Mouse (Mus musculus) CD8-positive naive resting alpha-beta T cell, adult 2 months (primary cell): ENCODE measurements around the gene Tdrd7.

Source experiments
- DNase-seq, 2 experiments: peaks; one replicate each; pipeline ENCODE4 v3.0.0; 2022; ENCODE audit warnings: low read depth in 2 of 2, low spot score in 2 of 2

Gene Tdrd7

DNA sequence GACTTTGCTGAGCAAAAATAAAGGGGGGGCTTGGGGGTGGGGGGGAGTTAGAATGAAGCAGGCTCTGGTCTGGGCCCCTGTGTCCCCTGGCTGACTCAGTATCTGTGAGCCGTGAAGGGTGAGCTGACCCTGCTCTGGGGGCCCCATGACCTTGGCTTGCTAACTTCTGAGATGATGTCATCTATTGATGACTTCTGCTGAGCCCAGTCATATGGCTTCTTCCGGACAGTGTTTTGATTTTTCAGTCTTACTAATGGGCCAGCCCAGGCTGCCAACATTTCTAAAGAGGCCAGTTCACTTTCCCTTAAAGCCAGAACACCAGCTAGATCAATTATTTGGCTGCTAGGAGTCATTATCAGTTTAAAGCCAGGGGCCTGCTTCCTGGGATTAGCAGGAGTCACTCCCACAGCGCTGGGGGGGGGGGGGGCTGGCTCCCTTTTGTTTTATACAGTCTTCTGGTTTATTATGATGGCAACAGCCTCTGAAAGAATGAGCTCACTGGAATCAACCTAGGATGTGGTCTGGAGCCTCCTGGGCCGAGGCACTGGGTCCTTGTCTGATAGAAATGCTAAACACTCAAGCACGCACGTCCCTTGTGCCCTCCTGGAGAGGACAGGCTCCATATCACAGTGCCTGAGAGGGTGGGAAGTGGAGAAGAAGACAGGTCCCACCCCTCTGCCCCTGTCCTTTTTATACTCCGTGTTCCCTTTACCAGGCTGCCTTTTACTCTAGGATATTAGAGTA, 76.8 kb downstream of the Tdrd7 start:
- no peak for DNase-seq

DNA sequence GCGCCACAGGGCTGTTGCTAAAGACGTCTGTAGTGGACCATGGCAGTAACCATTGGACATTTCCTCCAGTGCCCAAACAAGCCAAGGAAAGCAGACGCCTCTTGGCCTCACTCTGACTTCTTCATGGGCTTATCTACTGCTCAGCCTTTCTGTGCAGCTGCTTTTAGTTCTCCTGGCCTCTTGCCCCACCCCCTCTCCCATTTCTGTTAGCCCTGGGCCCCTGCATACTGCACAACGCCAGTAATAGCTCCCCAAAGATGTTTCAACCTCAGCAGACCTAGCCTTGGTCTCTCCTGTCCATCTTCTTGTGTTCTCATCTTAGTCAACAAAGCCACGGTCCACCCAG, 77.3 kb downstream of the Tdrd7 start:
- no peak for DNase-seq

DNA sequence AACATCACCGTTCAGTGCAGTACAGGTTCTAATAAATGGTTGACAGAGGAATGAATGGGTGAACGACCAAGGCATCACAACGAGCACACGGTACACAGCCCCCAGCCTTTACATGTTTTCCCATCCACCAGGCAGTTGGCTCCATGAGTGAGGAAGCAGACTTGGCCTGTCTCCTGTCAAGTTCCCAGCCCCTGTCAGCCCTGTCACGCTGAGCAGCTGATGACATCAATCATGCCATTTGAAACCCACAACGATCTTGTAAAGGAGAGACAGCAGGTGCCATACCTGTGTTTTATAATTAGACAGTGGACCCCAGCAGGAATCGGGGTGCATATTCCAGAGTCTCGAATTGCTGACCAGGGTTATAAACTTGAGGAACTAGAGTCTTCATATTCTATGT, 78.2 kb downstream of the Tdrd7 start:
- no peak for DNase-seq

DNA sequence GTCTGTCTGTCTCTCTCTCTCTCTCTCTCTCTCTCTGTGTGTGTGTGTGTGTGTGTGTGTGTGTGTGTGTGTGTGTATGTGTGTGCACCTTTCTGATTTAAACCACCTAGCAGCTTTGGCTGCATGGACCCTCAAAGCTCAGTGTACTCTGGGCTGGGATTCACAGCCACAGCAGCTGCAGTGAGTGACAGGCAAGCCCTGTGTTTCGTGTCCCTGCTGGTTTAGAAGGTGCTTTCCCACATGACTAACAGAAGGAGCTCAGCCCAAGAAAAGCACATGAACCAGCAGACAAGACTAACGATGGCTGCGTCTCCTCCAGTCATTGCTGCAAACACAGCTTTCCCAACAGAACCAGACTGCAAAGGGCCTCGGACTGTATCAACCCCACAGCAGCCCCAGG, 82.8 kb downstream of the Tdrd7 start:
- no peak for DNase-seq

DNA sequence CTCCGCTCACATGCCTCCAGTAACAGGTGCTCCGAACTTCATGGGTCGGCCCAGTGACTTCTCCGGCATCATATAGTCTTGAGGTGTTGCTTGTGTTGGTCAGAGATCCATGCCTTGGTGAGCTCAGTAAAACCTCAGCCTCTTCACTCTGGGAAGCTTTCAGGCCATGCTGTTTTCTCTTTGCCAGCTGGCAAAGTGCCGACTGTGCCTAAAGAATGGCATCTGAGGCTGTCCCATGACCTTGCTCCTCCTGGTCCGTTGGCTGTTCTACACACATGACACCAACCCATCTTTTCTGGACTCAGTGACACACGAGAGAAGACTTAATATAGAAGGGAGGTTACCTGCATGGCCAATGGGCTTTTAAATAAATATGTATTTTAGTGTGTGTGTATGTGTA, 83.3 kb downstream of the Tdrd7 start:
- no peak for DNase-seq

DNA sequence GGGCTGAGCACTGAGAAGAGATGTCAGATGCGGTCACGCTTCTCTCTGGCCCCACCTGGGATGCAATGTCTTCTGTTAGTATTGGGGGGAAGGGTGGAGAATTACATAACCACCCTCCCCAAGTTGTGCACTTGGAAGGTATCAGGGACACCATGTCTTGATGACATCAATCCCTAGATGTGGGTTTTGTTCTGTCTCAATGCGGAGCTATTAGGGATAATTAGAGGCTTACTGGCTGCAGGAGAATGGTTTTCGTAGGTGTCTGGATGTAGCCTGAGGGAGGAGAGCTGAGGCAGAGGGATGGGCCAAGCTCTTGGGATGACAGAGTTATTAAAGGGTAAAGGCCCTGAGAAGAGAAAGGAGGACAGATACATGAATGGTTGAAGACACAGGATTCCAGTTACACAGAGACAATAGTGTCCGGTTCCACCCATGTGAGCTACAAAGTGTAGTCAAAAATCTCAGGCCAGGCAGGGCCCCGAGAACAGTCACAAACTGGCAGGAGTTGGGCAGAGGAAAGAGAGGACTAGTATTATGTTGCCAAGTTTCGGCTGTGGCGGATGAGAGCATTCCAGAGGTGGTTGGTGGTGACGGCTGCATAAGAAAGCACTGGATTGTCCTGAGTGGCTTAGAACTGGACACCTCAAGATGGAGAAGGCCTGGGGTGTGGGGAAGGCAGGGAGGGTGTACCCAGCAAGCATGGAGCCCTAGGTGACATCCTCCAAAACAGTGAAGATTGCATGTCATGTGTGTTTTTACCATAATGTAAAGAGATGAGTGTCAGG, 88.4 kb downstream of the Tdrd7 start:
- DNase-seq: no peak

DNA sequence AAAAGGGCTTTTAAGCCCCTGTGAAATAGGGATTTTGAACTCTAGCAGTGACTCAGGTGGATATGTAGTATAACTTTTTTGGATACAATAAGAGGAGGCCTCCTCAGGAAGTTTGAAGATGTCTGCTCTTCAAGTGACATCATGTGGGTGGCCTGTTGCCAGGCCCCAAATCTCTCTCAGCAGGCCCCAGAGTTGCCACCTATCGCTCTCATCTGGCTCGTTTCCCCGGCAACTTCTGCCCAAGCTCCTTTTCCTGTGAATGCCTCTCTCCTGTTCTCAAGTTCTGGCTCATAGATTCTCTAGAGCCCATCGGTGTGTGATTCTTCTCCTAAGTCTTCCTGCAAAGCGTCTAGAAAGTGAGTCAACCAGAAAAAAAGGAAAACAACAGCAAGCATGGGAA, 91.0 kb downstream of the Tdrd7 start:
- DNase-seq: no peak

DNA sequence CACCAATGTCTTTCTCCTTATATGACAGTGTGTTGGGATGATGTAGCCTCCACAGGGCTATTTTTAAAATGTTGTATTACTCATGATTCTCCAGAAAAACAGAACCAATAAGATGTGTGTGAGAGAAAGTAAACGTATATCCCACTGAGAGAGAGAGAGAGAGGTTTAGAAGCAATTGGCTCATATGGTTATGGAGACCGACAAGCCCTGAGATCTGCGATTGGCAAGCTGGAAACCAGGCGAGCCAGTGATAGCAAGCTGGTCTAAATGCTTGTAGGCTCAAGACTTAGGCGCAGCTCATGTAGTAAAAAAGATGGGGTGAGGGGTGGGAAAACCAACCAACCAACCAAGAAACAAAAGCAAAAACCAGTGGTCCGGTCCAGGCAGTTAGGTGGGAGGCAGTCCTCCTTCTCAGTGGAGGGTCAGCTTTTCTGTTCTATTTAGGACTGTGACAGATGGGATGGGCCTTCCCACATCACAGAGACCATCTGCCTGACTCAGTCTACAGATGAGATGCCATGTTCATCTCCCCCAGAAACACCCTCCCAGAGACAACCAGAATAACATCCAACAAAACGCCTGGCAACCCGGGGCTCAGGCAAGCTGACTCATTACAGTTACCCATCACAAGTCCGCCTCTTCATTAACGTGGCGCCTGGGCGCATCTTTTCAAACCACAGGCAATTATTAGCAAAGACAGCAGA, 96.3 kb downstream of the Tdrd7 start:
- DNase-seq: no peak

DNA sequence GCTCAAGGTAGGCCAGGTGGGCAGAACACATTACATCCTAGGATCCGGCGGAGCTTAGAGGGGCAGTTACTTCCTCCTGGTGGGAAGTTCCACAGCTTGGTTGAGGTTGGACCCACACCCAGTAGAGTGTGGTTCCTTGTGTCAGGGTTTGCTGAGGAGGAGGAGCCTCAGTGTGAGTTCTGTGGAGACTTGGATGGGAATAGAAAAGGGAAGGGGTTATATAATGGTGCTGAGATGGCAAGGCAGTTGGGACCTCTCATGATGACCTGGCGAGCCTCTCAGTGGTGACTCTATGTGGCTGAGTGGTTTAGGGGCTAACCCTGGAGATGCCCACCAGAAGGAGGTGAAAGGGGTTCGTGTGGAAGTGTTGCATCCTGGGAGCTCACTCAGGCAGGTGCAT, 98.7 kb downstream of the Tdrd7 start:
- no peak for DNase-seq

DNA sequence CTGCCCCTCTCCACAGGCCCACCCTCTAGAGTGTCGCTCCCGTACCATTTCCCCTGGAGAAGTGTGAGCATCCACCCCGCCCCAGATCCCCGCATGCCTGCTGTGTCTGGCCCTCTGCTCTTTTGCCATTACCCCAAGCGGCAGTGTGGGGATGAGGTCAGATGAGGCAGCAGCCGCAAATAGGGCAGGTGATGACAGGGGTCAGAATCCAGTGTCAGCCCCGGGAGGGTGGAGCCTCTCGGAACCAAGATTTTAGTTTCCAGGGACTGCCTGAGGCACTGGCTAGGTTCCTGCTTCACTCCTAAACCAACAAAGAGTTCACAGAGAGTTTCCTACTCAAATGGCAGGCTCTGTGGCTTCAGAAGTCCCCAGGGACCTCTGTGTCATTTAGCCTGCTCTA, 99.1 kb downstream of the Tdrd7 start:
- no peak for DNase-seq

DNA sequence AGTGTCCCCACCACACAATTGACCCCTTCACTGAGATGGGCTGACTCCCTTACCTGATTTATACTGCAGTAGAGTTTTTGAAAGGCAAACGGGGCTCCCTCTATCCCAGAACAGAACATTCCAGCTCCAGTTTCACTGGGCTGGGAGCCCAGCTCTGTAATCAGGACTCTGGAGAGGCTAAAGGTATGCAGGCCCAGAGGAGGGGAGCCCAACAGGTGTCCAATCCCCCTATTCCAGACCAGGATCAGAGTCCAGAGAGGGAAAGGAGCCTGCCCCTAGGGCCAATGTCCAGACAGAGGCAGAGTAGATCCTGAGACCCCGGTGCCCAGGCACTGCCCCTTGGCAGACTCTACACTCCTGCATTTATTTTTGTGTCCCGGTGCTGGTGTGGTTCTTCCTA, 99.8 kb downstream of the Tdrd7 start:
- DNase-seq: no peak

DNA sequence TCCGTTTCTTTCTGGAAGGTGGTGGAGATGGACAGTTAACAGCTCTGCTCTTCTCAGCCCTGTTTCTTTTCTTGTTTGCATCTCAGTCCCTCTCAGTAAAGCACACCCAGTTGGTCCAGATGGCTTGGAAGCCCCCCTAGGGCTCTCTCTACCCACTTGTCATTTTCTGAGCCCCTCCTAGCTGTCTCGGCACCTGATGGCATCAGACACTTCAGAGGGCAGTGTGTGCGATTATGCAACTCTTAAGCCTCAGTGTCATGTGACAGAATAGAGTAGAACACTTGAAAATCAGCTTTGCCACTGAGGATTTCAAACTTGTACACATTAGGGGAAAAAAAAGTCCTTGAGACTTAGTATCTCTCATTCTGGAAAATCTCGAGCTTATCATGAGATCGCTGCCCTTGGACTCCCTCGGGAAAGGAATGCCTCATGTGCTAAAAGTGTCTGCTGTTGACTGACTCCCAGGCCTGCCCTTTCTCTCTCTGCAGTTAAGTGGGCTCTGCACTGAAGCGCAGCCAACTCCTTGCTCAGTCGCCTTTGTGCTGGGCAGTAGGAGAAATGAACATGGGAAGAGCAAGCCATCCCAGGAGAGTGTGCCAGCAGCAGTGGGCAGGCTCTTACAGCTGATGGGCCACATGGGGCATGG, 100.7 kb downstream of the Tdrd7 start:
- no peak for DNase-seq

DNA sequence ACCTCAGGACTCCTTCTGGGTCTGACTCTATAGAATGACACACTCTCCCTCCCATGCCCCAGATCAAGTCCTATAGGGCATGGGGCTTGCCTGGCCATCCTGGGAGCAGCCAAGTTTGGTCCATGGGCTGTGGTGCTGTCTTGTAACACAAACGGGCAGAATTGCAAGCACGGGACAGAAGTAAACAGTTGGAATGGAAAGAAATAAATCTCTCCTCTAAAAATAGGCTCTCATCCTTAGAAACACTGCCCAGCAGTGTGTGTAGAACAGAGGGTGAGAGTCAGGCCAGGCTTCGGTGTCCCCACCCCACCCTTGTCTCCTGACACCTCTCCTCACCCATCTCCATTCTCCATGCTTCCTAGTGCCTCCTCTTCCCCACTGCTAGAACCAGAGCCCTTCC, 102.9 kb downstream of the Tdrd7 start:
- no peak for DNase-seq

DNA sequence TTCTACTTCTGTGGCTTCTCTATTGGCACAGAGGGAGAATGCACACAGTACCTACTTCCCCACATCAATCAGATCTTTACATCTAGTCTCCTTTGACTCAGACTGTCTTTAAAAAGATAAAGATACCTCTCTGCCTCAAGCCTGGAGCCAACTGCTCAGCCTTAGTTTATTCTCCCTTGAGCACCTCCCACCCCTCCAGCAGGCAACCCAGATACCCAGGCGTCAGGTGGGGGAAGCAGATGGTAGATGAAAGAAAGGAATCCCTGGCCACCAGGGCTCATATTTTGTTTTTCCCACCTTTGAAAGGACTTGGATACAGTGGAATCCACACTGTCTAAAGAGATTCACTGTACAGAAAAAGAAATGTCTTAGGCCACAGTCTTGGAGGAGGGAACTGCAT, 103.4 kb downstream of the Tdrd7 start:
- no peak for DNase-seq

DNA sequence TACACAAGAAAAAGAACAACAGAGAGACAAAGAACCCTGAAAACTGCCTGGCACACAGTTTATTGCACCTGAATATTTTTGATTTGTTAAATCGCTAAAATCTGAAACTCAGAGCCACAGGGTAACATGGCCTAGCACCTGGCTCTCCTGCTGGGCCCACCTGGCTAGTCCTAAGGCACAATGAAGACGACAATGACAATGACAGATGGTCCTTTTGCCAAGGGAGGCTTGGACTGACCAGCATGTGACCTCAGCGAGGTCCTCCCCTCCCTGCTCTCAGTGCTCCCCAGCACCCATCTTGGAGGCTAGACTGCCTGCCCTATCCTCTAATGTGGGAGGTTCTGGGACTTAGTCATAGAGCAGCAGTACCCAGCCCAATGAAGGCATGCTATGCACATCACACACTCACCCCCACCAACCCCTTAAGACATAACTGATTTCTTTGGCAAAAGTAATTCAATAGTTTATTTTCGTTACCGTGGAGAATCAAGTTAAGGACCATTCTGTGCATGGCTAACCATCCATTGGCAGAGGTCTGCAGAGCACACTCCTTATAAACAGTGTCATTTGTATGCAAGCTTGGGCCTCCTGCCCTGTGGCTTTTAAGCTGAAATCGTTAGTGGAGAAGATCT, 104.8 kb downstream of the Tdrd7 start:
- DNase-seq: no peak

DNA sequence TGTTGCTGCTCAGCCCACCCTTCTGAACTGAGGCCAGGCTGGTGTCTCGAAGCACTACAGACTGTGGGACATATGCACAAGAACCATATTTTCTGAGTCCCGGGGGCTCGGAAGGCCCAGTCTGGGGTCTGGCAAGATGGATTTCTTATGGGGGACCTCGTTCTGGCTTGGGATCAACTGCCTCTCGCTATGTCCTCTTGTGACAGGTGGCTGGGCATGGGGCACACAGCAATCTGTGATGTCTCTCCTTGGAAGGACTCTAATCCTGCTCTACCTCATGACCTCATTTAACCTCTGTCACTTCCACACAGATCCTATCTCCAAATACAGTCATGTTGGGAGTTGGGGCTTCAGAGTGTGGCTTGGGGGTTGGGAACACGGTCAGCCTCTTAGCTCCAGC, 107.5 kb downstream of the Tdrd7 start:
- no peak for DNase-seq

DNA sequence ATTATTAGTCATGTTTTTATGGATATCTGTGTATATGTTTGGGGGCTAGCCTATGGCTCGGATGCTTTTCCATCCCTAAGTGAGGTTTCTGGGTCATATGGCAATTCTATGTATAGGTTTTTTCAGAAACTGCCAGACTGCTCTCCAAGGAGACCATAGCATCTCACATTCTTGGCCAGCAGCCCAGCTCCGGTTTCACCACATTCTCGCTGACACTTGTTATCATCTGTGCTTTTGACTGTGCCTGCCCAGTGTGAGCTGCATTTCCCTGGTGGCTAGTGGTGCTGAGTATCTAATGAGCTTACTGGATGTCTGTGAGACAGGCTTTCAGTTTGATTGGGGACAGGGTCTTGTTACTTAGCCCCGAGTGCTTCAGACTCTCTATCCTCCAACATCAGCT, 108.6 kb downstream of the Tdrd7 start:
- no peak for DNase-seq

DNA sequence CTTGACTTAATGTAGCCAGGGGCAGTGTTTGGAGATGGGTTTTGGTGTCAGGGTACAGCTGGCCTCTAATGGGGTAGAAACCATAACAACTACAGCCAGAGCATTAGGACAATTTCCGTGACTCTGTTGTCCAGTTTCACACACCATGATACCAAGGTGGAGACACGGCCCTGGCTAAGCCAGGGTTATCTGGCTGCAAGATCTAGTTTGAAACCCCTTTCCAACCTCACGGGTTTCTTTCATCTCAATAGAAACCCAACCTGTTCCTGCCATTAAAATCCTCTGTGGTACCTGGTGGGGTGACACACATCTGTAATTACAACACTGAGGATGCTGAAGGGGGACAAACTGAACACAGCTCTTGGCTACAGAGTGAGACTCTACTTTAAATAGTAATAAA, 110.5 kb downstream of the Tdrd7 start:
- no peak for DNase-seq

DNA sequence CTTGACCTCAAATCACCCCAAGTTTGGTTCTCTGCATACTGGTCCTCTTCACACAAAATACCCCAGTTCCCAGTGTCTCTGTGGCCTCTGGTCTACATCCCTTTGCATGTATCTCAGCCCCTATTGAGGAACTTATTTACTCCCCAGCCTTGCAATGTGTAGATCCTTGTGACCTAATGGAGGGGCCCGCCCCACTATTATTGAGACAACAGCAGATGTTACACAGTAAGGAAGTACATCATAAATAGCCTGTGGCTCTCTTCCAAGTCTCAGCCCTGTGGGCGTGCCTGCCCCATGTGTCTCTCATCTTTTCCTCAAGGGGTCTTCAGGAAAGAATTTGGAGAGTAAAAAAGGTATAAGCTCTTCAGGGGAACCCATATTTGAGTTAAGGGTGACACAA, 111.8 kb downstream of the Tdrd7 start:
- DNase-seq: no peak

DNA sequence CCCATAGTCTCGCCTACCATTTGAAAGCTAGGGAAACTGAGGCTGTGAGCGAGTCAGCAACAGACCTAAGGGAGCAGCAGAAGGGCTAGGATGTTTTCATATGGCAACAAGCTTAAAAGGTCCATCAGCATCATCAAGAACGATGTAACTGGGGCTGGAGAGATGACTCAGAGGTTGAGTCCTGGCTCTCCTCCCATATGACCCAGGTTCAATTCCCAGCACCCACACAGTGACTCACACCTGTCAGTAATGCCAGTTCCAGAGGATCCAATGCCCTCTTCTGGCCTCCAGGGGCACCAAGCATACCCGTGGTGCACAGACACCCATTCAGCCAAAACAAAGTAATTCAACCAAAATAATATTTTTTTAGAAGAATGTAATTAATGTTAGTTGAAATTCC, 115.1 kb downstream of the Tdrd7 start:
- DNase-seq: no peak

DNA sequence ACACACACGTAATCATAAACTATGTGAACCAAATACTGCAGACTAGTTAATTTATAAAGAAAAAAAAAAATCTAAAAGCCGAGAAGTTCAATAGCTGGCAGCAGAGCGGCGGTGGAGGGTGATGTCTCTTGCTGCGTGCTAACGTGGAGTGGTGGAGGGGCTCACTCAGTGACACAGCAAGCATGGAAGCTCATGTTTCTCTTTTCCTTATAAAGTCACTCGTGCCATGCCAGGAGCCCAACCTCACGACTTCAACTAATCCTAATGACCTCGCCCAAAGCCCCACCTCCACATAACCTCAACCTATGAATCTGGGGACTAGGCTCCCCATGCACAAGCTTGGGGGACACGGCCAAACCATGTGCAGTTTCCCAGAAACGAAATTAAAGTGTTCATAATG, 117.4 kb downstream of the Tdrd7 start:
- no peak for DNase-seq
